Mouse (Mus musculus) heart, adult 2 months (tissue): ENCODE results near the gene Fitm1. TPM values are rescaled to one million over a fixed set of nuclear protein-coding genes. Genes with fewer than 3 reads are reported as not detected.

Experiments
- DNase-seq, 2 experiments: peaks; one replicate each; pipeline ENCODE4 v3.0.0; 2021
- H3K27ac ChIP-seq: fragments of 200-600 bp; 2 replicates; pipeline ENCODE4 v1.8.1; 2022
- H3K27me3 ChIP-seq: fragments of 200-500 bp; 2 replicates; pipeline ENCODE4 v1.6.1; 2012; ENCODE audit warnings: mild to moderate bottlenecking, low read length, inconsistent platforms, mixed read lengths; ENCODE audit not compliant: control insufficient read depth, insufficient read depth
- H3K36me3 ChIP-seq: fragments of 200-500 bp; 2 replicates; pipeline ENCODE4 v1.6.1; 2012; ENCODE audit warnings: low read length, inconsistent platforms; ENCODE audit not compliant: control insufficient read depth, insufficient read depth
- H3K4me1 ChIP-seq: fragments of 200-500 bp; 2 replicates; pipeline ENCODE4 v1.6.1; 2011; ENCODE audit warnings: low read length; ENCODE audit not compliant: control insufficient read depth, insufficient read depth
- H3K4me3 ChIP-seq: fragments of 200-600 bp; 2 replicates; pipeline ENCODE4 v1.8.1; 2022
- H3K79me2 ChIP-seq: fragments of 200-500 bp; replicated peaks from 2 replicates; pipeline ENCODE4 v1.6.1; 2012; ENCODE audit warnings: mild to moderate bottlenecking, inconsistent platforms, low read length, moderate library complexity, mixed read lengths; ENCODE audit not compliant: control insufficient read depth, insufficient read depth
- H3K9ac ChIP-seq: fragments of 200-500 bp; 2 replicates; pipeline ENCODE4 v1.6.1; 2012; ENCODE audit warnings: low read depth, mild to moderate bottlenecking, control low read depth, inconsistent platforms, low read length, mixed read lengths
- CTCF ChIP-seq: fragments of 200-600 bp; IDR thresholded peaks from 2 replicates; pipeline ENCODE4 v1.8.1; 2022; ENCODE audit warnings: antibody characterized with exemption, mild to moderate bottlenecking, moderate library complexity
- EP300 ChIP-seq: fragments of 200-500 bp; IDR thresholded peaks from 2 replicates; pipeline ENCODE4 v1.6.1; 2011; ENCODE audit warnings: low read depth, low read length, control low read depth; ENCODE audit not compliant: insufficient read depth
- POLR2A ChIP-seq: fragments of 200-500 bp; IDR thresholded peaks from 2 replicates; pipeline ENCODE4 v1.6.1; 2011; ENCODE audit warnings: mild to moderate bottlenecking, low read depth, low read length, control low read depth; ENCODE audit not compliant: insufficient read depth
- WGBS: fragments of 180-500 bp; shearing (Covaris S2); methylation state at CpG from one replicate; pipeline ENCODE4 v1.1.7; 2018; 5-methylcytosine and 5-hydroxymethylcytosine counted together
- intact Hi-C: fragments of 180-260 bp; cut with DNase I; formaldehyde crosslinking; loops from one replicate; pipeline ENCODE4 v1.15.1; 2025
- polyA plus RNA-seq: library from polyadenylated mRNA; depleted of rRNA; stranded (reverse); fragments of >200 nt; gene quantifications from 2 replicates; pipeline ENCODE4 v1.2.3, GENCODE M21; 2012; rRNA removed
- total RNA-seq, 2 experiments: library from RNA; stranded (reverse); gene quantifications; 2 replicates each; pipeline ENCODE4 v1.2.3; 2021

Gene Fitm1
- total and polyA plus RNA-seq, 3 experiments, result 165 to 403 (median 187) TPM

GRCm38 (mm10) chr14:55614565-55615178, 39.3 kb downstream of the Fitm1 start:
- Histone ChIP-seq H3K27me3 (no peaks in the 10 kb centered on the region), H3K4me1 (no peaks in the 10 kb centered on the region), H3K36me3 (no peaks in the 10 kb centered on the region), H3K4me3 (no peak overlapping the region), H3K9ac (no peak overlapping the region), H3K27ac (no peak overlapping the region), H3K79me2 (no peaks in the 10 kb centered on the region)
- DNase-seq, result no peak
- WGBS, result 68% methylated on average over 7 of the region's 7 CpGs
- intact Hi-C loops, result no loop called here
- TF ChIP-seq POLR2A (no peak), EP300 (no peak), CTCF (no peak)

- DNase-seq, result no peak
- H3K4me1 ChIP-seq, result no peaks in the 10 kb centered on the region
- no peak overlapping the region for H3K27ac ChIP-seq
- no peak overlapping the region for H3K9ac ChIP-seq
- H3K27me3 ChIP-seq, result no peaks in the 10 kb centered on the region
- H3K4me3 ChIP-seq, result no peak overlapping the region
- intact Hi-C loops, result no loop called here
- H3K79me2 ChIP-seq, result no peaks in the 10 kb centered on the region
- H3K36me3 ChIP-seq, result no peaks in the 10 kb centered on the region
- TF ChIP-seq EP300, result no peak
- no peak for TF ChIP-seq POLR2A
- no peak for TF ChIP-seq CTCF
- 65% methylated on average over 2 of the region's 2 CpGs for WGBS
Measured at GRCm38 (mm10) chr14:55615876-55616275, 40.5 kb downstream of the Fitm1 start.

- H3K79me2 ChIP-seq, result no peaks in the 10 kb centered on the region
- H3K27me3 ChIP-seq, result no peaks in the 10 kb centered on the region
- H3K9ac ChIP-seq, result no peak overlapping the region
- H3K4me3 ChIP-seq, result no peak overlapping the region
- 77% methylated on average over 2 of the region's 2 CpGs for WGBS
- no peak for DNase-seq
- no peak overlapping the region for H3K27ac ChIP-seq
- H3K4me1 ChIP-seq, result no peaks in the 10 kb centered on the region
- TF ChIP-seq CTCF (no peak), POLR2A (no peak), EP300 (no peak)
- intact Hi-C loops, result no loop called here
- H3K36me3 ChIP-seq, result no peaks in the 10 kb centered on the region
Measured at GRCm38 (mm10) chr14:55616844-55617243, 41.4 kb downstream of the Fitm1 start.

- no peak within 1 kb of the TSS for H3K4me3 ChIP-seq
- 22% methylated on average over 21 of the region's 21 CpGs for WGBS
- intact Hi-C loops, result no loop called here
- TF ChIP-seq EP300 (no peak), POLR2A (no peak), CTCF (peak; percentile 11; the same call in 1 of the 2 replicates)
- H3K36me3 ChIP-seq, result no peaks in the 10 kb centered on the region
- no peaks in the 10 kb centered on the region for H3K4me1 ChIP-seq
- no peaks in the 10 kb centered on the region for H3K79me2 ChIP-seq
- H3K27me3 ChIP-seq, result no peaks in the 10 kb centered on the region
- no peak within 1 kb of the TSS for H3K9ac ChIP-seq
- DNase-seq, result no peak
- no peak within 1 kb of the TSS for H3K27ac ChIP-seq
Measured at GRCm38 (mm10) chr14:55617822-55618221, 42.4 kb downstream of the Fitm1 start, which contains the start of gene Rec8. TSS of gene Rec8 (plus strand) at chr14:55618037.

- intact Hi-C loops, result no loop called here
- TF ChIP-seq POLR2A (no peak), EP300 (no peak), CTCF (no peak)
- DNase-seq, result no peak
- H3K27ac ChIP-seq, result no peak overlapping the region
- H3K4me3 ChIP-seq, result no peak overlapping the region
- no peak overlapping the region for H3K9ac ChIP-seq
- no peaks in the 10 kb centered on the region for H3K27me3 ChIP-seq
- no peaks in the 10 kb centered on the region for H3K36me3 ChIP-seq
- H3K4me1 ChIP-seq, result no peaks in the 10 kb centered on the region
- WGBS, result 32% methylated on average over 22 of the region's 22 CpGs
- no peaks in the 10 kb centered on the region for H3K79me2 ChIP-seq
Measured at GRCm38 (mm10) chr14:55618486-55619195, 43.2 kb downstream of the Fitm1 start.

Other genes starting within 250 kb of the Fitm1 start
Only the 30 nearest of the 31 such genes appear.
- 100 to 1,000 TPM; 106 to 125 TPM for gene Dhrs4, start 96.9 kb upstream of the Fitm1 start, total RNA-seq
- gene Dhrs4, start 96.9 kb upstream of the Fitm1 start, polyA plus RNA-seq, result 64.7 and 85.7 TPM in 2 replicates
- 1 to 10 TPM; 1.3 to 2.0 TPM for gene Carmil3, start 85.0 kb upstream of the Fitm1 start, total RNA-seq
- gene Carmil3, start 85.0 kb upstream of the Fitm1 start, polyA plus RNA-seq, result 3.4 and 4.8 TPM in 2 replicates
- not detected for gene Cpne6, start 65.2 kb upstream of the Fitm1 start, total RNA-seq
- gene Cpne6, start 65.2 kb upstream of the Fitm1 start, polyA plus RNA-seq, result 0.25 and 0.26 TPM in 2 replicates
- not detected for gene Nrl, start 50.6 kb upstream of the Fitm1 start, total RNA-seq
- not detected in 2 replicates for gene Nrl, start 50.6 kb upstream of the Fitm1 start, polyA plus RNA-seq
- gene Pck2, start 35.4 kb upstream of the Fitm1 start, total RNA-seq, result 1 to 10 TPM; 9.0 to 9.4 TPM
- 13.3 and 15.3 TPM in 2 replicates for gene Pck2, start 35.4 kb upstream of the Fitm1 start, polyA plus RNA-seq
- gene Dcaf11, start 15.6 kb upstream of the Fitm1 start, total RNA-seq, result 100 to 1,000 TPM; 136 to 160 TPM
- gene Dcaf11, start 15.6 kb upstream of the Fitm1 start, polyA plus RNA-seq, result 151 and 186 TPM in 2 replicates
- gene A730061H03Rik, start 15.2 kb upstream of the Fitm1 start, total RNA-seq, result not detected
- 0.74 and 1.2 TPM in 2 replicates for gene A730061H03Rik, start 15.2 kb upstream of the Fitm1 start, polyA plus RNA-seq
- 100 to 1,000 TPM; 231 to 264 TPM for gene Psme1, start 2.5 kb downstream of the Fitm1 start, total RNA-seq
- gene Psme1, start 2.5 kb downstream of the Fitm1 start, polyA plus RNA-seq, result 101 and 118 TPM in 2 replicates
- 10 to 100 TPM; 58.4 to 61.1 TPM for gene Emc9, start 9.7 kb downstream of the Fitm1 start, total RNA-seq
- gene Emc9, start 9.7 kb downstream of the Fitm1 start, polyA plus RNA-seq, result 52.9 and 54.2 TPM in 2 replicates
- gene Psme2, start 15.5 kb downstream of the Fitm1 start, total RNA-seq, result 100 to 1,000 TPM; 119 to 120 TPM
- 37.3 and 56.7 TPM in 2 replicates for gene Psme2, start 15.5 kb downstream of the Fitm1 start, polyA plus RNA-seq
- 10 to 100 TPM; 27.5 to 30.9 TPM for gene Rnf31, start 16.1 kb downstream of the Fitm1 start, total RNA-seq
- gene Rnf31, start 16.1 kb downstream of the Fitm1 start, polyA plus RNA-seq, result 19.7 and 24.3 TPM in 2 replicates
- gene Irf9, start 28.0 kb downstream of the Fitm1 start, total RNA-seq, result 1 to 10 TPM; 9.7 to 9.8 TPM
- gene Irf9, start 28.0 kb downstream of the Fitm1 start, polyA plus RNA-seq, result 22.2 and 29.3 TPM in 2 replicates
- under 1 TPM in 1 of 2 experiments, not detected in 1; 0.32 TPM for gene Rec8, start 42.4 kb downstream of the Fitm1 start, total RNA-seq
- 0.12 and 0.29 TPM in 2 replicates for gene Rec8, start 42.4 kb downstream of the Fitm1 start, polyA plus RNA-seq
- gene Ipo4, start 60.3 kb downstream of the Fitm1 start, total RNA-seq, result 10 to 100 TPM; 51.3 to 64.1 TPM
- 68.2 and 68.9 TPM in 2 replicates for gene Ipo4, start 60.3 kb downstream of the Fitm1 start, polyA plus RNA-seq
- 1 to 10 TPM; 2.5 to 3.8 TPM for gene Gm49378, start 62.3 kb downstream of the Fitm1 start, total RNA-seq
- gene Gm49378, start 62.3 kb downstream of the Fitm1 start, polyA plus RNA-seq, result 3.5 and 5.0 TPM in 2 replicates
- gene Tm9sf1, start 68.2 kb downstream of the Fitm1 start, total RNA-seq, result 10 to 100 TPM; 39.4 to 40.6 TPM
- gene Tm9sf1, start 68.2 kb downstream of the Fitm1 start, polyA plus RNA-seq, result 50.6 and 63.0 TPM in 2 replicates
- gene Tssk4, start 74.6 kb downstream of the Fitm1 start, total RNA-seq, result under 1 TPM; 0.34 to 0.47 TPM
- 0.55 and 0.61 TPM in 2 replicates for gene Tssk4, start 74.6 kb downstream of the Fitm1 start, polyA plus RNA-seq
- gene Mdp1, start 84.9 kb downstream of the Fitm1 start, total RNA-seq, result 10 to 100 TPM; 45.3 to 49.1 TPM
- gene Mdp1, start 84.9 kb downstream of the Fitm1 start, polyA plus RNA-seq, result 35.7 and 54.9 TPM in 2 replicates
- gene Gmpr2, start 96.3 kb downstream of the Fitm1 start, total RNA-seq, result 1 to 10 TPM; 8.1 to 9.0 TPM
- gene Gmpr2, start 96.3 kb downstream of the Fitm1 start, polyA plus RNA-seq, result 11.8 and 18.2 TPM in 2 replicates
- 100 to 1,000 TPM; 242 to 262 TPM for gene Nedd8, start 96.5 kb downstream of the Fitm1 start, total RNA-seq
- 265 and 340 TPM in 2 replicates for gene Nedd8, start 96.5 kb downstream of the Fitm1 start, polyA plus RNA-seq
- gene Tinf2, start 106.2 kb downstream of the Fitm1 start, total RNA-seq, result 10 to 100 TPM; 12.6 to 12.8 TPM
- 7.6 and 8.5 TPM in 2 replicates for gene Tinf2, start 106.2 kb downstream of the Fitm1 start, polyA plus RNA-seq
- gene Tgm1, start 138.3 kb downstream of the Fitm1 start, total RNA-seq, result under 1 TPM; 0.16 to 0.43 TPM
- gene Tgm1, start 138.3 kb downstream of the Fitm1 start, polyA plus RNA-seq, result 0.31 and 0.41 TPM in 2 replicates
- 10 to 100 TPM; 12.5 to 13.0 TPM for gene Rabggta, start 146.6 kb downstream of the Fitm1 start, total RNA-seq
- gene Rabggta, start 146.6 kb downstream of the Fitm1 start, polyA plus RNA-seq, result 26.3 and 32.2 TPM in 2 replicates
- gene Dhrs1, start 170.1 kb downstream of the Fitm1 start, total RNA-seq, result 10 to 100 TPM; 35.4 to 40.2 TPM
- 82.9 and 85.8 TPM in 2 replicates for gene Dhrs1, start 170.1 kb downstream of the Fitm1 start, polyA plus RNA-seq
- 10 to 100 TPM; 10.1 to 11.4 TPM for gene Nop9, start 170.1 kb downstream of the Fitm1 start, total RNA-seq
- gene Nop9, start 170.1 kb downstream of the Fitm1 start, polyA plus RNA-seq, result 8.3 and 13.1 TPM in 2 replicates
- under 1 TPM; 0.81 to 0.98 TPM for gene Cideb, start 182.8 kb downstream of the Fitm1 start, total RNA-seq
- gene Cideb, start 182.8 kb downstream of the Fitm1 start, polyA plus RNA-seq, result 6.7 and 8.1 TPM in 2 replicates
- under 1 TPM in 1 of 2 experiments, not detected in 1; 0.20 TPM for gene Ltb4r2, start 185.8 kb downstream of the Fitm1 start, total RNA-seq
- gene Ltb4r2, start 185.8 kb downstream of the Fitm1 start, polyA plus RNA-seq, result 0.06 and 0.20 TPM in 2 replicates
- under 1 TPM; 0.34 to 0.36 TPM for gene Ltb4r1, start 190.3 kb downstream of the Fitm1 start, total RNA-seq
- 0.76 TPM in 2 replicates for gene Ltb4r1, start 190.3 kb downstream of the Fitm1 start, polyA plus RNA-seq
- gene Adcy4, start 208.5 kb downstream of the Fitm1 start, total RNA-seq, result 10 to 100 TPM; 16.1 to 20.3 TPM
- 36.5 and 40.0 TPM in 2 replicates for gene Adcy4, start 208.5 kb downstream of the Fitm1 start, polyA plus RNA-seq
- gene Ripk3, start 213.2 kb downstream of the Fitm1 start, total RNA-seq, result 1 to 10 TPM; 2.2 to 2.4 TPM
- gene Ripk3, start 213.2 kb downstream of the Fitm1 start, polyA plus RNA-seq, result 3.5 and 4.1 TPM in 2 replicates